Mouse (Mus musculus) monocyte, adult 2 months (primary cell): ENCODE data around the gene Erp29.

Source experiments
- DNase-seq, 2 experiments: peaks; one replicate each; pipeline ENCODE4 v3.0.0; 2022; ENCODE audit warnings: low spot score in 2 of 2, low read depth in 1 of 2

Gene Erp29

GRCm38 (mm10) chr5:121450476-121450875 lies 1.8 kb downstream of the Erp29 start:
- DNase-seq, result no peak

DNA sequence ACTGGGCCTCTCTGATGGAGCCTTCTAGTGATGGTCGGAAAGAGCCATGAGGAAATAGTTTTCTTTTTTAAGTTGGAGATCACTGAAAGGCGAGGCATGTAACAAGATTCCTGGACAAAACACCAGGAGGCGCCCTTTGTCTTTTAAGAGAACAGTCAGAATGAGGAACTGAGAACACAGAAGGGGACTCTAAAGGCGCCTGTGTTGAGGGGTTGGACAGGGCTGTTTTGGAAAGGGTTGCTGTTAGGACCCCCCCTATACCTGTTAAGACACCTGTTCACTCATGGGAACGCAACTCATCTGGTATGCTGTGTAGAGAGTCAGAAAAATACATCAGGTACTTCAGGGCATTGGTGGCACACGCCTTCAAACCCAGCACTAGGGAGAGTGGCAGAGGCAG lies 2.3 kb downstream of the Erp29 start:
- peak; percentile 48 to 69 for DNase-seq

GRCm38 (mm10) chr5:121448450-121448849 lies 3.9 kb downstream of the Erp29 start:
- DNase-seq, result no peak

GRCm38 (mm10) chr5:121444870-121445269 lies 7.4 kb downstream of the Erp29 start:
- DNase-seq, result no peak

DNA sequence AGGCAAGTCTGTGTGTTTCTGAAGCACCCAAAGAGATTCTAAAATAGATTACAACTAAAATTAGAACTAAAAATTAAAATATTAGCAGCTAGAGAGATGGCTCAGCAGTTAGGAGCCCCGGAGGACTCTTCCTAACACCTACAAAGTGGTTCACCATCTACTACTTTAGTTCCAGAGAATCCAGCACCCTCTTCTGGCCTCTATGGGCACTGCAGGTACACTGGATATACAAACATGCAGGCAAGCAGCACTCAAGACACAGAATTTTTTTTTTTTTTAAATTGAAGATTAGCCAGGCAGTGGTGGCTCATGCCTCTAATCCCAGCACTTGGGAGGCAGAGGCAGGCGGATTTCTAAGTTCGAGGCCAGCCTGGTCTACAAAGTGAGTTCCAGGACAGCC lies 8.8 kb downstream of the Erp29 start:
- DNase-seq, result no peak

GRCm38 (mm10) chr5:121438756-121439155 lies 13.6 kb downstream of the Erp29 start:
- DNase-seq, result no peak

DNA sequence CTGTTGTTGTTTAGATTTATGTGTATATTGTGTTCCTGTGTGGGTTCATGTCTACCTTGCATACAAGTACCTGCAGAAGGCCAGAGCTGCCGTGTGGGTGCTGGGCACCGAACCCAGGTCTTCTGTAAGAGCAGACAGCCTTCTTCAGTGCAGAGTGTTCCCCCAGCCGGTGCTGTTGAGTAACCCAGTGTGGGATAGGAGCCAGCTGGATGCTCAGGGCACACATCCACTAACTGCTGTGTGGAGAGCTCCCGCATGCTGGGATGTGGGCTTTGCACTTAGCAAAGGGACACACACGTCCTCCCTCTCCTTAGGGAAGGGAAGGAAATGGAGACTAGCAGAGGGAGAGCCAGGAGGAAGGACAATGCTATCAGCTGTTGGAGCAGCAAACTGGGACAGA lies 14.2 kb downstream of the Erp29 start:
- DNase-seq, result no peak

DNA sequence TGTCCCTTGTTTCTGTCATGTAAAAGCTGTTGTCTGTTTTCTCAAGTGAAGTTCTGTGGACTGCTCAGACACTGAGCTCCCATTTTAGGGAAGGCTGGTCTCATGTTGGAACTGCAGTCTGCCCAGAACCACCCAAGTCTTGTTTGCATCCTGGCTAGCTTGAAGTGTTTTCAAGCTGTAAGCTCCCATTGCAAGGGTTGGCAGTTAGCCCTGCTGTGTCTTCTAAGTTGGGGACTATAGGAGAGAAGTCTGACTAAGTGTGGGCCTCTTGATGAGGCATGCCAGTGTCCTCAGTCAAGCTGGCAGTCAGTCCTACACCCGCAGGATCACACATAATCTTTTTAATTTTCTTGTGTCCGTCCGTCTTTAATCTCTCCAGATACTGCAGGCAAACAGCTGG lies 23.4 kb downstream of the Erp29 start:
- no peak for DNase-seq

GRCm38 (mm10) chr5:121423297-121423696 lies 29.0 kb downstream of the Erp29 start:
- DNase-seq, result no peak

GRCm38 (mm10) chr5:121422787-121423186 lies 29.5 kb downstream of the Erp29 start:
- DNase-seq, result no peak

GRCm38 (mm10) chr5:121420721-121421120 lies 31.6 kb downstream of the Erp29 start:
- DNase-seq, result no peak

DNA sequence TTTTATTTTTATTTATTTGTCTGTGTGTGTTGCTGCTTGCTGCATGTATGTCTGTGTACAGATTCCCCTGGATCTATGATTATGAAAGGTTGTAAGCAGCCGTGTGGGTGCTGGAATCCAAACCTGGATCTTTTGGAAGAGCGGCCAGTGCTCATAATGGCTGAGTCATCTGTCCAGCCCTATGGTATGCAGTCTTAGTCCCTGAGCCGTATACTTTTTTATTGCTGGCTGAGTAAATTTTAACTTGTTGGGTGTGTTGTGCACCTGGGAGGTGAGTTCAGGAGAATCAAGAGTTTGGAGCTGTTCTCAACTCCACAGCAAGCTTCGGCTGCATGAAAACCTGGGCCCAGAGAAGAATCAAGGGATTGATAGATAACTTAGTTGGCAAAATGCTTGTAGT lies 41.3 kb downstream of the Erp29 start:
- DNase-seq, result no peak

GRCm38 (mm10) chr5:121407856-121408255 lies 44.5 kb downstream of the Erp29 start:
- DNase-seq, result no peak

DNA sequence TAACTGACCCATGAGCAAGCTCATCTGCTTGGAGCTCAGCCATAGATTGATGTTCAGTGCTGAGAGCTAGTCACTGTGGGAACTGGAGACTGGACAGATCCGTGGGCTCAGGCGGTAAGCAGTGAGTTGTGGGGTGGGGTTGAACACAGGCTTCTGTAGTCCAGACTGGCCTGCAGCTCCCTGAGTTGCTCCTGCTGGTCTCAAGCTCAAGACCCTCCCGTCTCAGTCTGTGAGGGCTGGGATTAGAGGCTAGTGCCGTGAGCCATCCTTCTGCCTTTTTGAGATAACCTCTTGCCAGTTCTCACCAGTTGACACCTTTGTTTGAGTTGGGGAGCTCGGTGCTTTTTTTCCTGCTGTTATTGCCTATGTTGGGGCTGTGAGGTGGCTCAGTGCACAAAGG lies 51.5 kb downstream of the Erp29 start:
- no peak for DNase-seq

DNA sequence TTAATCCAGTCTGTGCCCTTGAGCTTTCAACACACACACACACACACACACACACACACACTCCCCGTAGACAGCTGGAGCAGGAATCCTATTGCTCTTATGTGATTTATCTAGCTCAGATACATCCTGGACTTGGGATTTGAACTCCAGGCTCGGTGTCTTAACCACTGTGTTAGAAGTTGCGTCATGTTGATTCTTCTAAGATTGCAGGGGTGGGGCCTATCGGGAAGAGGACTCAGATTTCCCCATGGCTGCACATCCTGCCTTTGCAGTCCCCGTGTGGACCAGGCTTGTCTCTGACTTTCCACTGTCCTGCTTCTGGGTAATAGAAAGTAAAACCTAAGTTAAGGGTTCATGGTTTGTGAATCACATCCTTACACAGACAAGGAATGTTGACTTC lies 52.2 kb downstream of the Erp29 start:
- DNase-seq, result no peak

DNA sequence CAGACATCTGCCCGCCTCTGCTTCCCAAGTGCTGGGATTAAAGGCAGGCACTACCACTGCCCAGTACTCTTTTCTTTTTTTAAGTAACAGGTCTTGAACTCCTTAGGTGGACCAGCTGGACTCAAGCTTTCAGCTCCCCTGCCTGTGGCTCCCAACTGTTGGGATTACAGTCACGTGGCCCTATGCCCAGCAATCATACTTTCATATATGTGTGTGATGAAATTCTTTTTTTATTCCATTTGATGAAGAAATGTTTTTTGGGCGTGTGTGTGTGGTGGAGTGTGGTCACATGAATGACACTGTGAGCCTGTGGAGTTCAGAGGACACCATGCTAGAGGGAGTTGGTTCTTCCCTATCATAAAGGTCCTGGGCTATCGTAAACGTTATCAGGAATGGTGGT lies 52.8 kb downstream of the Erp29 start:
- no peak for DNase-seq

- DNase-seq, result no peak
Observed at GRCm38 (mm10) chr5:121398965-121399462, 53.3 kb downstream of the Erp29 start.

- DNase-seq, result no peak
Observed at GRCm38 (mm10) chr5:121398146-121398964, 54.0 kb downstream of the Erp29 start.

DNA sequence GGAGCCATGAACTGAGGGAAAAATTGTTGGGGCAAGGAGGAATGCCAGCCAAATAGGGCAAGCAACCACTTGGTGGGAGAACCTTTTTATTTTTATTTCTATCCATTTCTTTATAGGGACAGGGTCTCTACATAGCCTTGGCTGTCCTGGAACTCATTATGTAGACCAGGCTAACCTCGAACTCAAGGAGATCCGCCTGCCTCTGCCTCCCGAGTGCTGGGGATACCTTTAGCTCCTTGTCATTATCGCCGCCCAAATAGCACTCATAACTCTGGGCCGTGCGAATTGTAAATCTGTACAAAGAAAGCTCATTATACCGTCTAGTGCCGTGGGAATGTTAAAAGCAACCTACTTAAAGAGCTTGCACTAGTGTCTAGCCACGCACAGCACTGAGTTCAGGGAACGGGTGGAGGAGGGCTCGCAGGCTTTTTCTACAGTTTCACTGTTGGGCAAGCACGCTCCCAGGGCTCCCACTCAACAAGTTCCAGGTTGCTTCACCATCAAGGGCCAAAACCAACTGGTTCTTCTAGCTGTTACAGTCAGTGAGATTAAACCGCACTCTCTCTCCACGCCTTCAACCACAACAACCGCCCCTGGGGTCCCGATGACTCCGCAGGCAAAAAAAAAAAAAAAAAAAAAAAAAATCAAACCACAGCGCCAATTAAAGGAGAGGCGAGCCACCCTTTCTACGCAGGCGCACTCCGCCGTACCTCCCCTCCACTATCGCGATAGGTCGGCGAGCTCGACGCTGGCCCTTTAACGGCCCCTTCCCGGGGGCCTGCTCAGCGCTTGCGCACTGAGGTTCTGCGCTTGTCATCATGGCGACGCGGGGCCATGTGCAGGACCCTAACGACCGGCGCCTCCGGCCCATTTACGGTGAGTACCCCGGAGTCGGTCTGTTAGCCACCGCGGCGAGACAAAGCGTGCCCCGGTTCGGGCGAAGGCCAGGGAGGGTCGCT lies 54.8 kb downstream of the Erp29 start, which contains the start of gene Naa25:
Gene Naa25 (plus strand): TSS at position 750 of the 959 bp plus-strand sequence.
- DNase-seq, result peak; percentile 82 to 89

DNA sequence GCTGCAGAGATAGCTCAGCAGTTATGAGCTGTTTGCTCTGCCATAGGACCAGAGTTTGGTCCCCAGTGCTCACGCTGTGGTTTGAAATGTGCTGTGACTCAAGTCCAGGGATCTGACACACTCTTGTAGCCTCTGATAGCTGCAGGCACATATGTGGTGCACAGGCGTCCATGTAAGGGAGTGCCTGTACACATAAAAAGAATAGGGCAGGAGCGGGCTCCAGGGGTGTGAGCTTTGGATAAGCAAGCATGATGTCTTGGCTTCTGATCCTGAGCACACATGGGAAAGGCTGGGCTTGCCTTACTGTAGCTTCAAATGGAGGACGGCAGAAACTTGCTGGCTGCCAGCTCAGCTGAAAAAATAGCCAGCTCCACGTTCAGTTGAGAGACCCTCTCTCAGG lies 56.7 kb downstream of the Erp29 start:
- DNase-seq, result no peak

- no peak for DNase-seq
Observed at GRCm38 (mm10) chr5:121393402-121393801, 58.9 kb downstream of the Erp29 start.
